Mouse (Mus musculus) mature B cell (primary cell): Measurements from ENCODE around the gene Olfr397.

ENCODE experiments used
- in situ Hi-C: fragments of 300-500 bp; cut with MboI; formaldehyde crosslinking; loops from 2 replicates; pipeline ENCODE4 v1.14.3; 2019

Olfr397 gene

DNA sequence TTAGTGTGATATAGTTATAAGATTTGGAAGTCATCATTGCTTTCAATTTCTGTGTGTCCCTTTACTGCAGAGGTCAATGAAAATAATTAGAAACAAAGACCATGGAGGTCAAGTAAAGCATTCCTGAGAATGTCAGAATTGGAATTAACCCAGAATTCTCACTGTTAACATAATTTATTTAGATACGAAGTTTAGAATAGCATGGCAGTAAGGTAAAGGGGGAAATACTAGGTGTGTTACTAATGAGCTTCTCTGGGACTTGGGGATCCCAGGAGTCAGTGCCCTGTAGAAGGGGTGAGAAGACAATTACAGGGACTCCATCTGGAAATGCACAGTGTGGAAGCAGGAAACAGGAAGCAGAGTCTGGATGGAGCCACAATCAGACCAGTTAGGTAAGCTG, at the start of gene Olfr397:
Gene Olfr397, plus strand, starts transcription at position 301 of the 400 bp plus-strand sequence.
- in situ Hi-C loops = no loop called here

DNA sequence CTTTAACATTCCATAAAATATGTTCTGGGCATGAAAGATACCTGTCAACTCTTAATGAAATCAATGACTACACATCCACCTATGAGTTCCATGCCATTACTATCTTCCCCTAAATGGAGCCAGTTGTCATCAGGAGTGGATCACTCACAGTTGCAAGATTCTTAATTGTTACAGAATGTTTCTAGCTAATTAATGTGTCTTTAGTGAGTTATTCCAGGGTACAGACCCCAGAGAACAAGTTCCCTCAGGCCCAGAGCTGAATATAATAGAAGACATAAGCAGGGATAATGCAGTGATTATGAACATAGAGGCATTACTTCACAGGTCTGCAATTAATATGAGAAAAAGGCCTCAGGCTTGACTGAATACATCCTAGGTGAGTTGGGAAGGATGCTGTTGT, 24.2 kb upstream of the Olfr397 start, which contains the start of gene Olfr23:
Gene Olfr23, plus strand, starts transcription at position 301 of the 400 bp plus-strand sequence.
- in situ Hi-C loops = no loop called here

DNA sequence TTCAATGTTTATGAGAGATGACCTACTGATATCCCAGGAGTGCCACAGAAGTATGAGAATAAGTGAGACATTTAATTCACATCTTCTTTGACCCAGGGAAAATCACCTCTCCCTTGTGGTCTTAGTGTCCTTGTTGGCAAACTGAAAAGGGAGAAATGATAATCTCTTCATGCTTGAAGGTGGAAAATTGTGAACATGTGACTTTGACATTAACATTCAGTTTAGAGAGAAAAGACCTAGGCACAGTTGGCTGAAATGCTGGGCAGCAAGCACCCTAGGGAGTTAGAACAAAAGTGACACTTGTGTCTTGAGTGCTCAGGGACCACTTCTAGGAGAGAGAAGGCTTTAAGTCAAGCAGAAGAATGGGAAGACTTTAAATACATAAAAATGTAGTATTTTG, 29.7 kb downstream of the Olfr397 start, which contains the start of gene Olfr398:
Gene Olfr398, minus strand, starts transcription at position 101 of the 400 bp plus-strand sequence.
- in situ Hi-C loops = no loop called here

DNA sequence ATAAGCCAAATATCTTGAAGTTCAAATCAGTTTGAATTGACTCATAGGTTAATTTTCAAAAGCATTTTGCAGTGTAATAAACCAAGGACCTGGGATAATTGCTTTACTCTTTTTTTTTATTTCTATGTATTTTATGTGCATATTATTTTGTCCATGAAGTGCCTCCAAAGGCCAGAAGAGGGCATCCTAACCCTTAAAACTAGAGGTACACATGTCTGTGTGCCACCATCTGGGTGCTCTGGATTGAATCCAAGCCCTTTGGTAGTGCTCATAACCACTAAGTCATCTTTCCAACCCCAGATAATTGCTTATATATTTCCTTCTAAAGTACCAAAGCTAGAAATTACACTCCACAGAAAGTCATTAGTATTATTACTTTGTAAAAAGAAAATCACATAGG, 32.5 kb downstream of the Olfr397 start:
- in situ Hi-C loops = no loop called here
